Mouse (Mus musculus) neutrophil, adult 5-6 weeks (primary cell): ENCODE measurements around the gene Cemip2. TPM values are rescaled to one million over a fixed set of nuclear protein-coding genes. Genes with fewer than 3 reads are reported as not detected.

Source experiments
- ATAC-seq: fragments of 151-379, 151-347 bp; 2 replicates; pipeline ENCODE4 v1.8.0; 2017; ENCODE audit warnings: mild to moderate bottlenecking, moderate TSS enrichment; ENCODE audit not compliant: insufficient number of reproducible peaks, poor library complexity, low FRiP score, severe bottlenecking; ENCODE audit errors: extremely low read depth
- total RNA-seq: library from RNA; stranded (forward); fragments of 200-1000 nt; gene quantifications from 2 replicates; pipeline ENCODE4 v1.2.3, GENCODE M21; 2017

Gene Cemip2
- 12.0 and 14.1 TPM in 2 replicates for total RNA-seq

- ATAC-seq: peak; percentile 92
Observed at GRCm38 (mm10) chr19:21778147-21778917, at the start of gene Cemip2. TSS of gene Cemip2 (plus strand) at chr19:21778342.

GRCm38 (mm10) chr19:21728342-21728741 is 49.8 kb upstream of the Cemip2 start:
- no peak for ATAC-seq

GRCm38 (mm10) chr19:21731887-21732286 is 46.3 kb upstream of the Cemip2 start:
- no peak for ATAC-seq

- no peak for ATAC-seq
Observed at GRCm38 (mm10) chr19:21733176-21733575, 45.0 kb upstream of the Cemip2 start.

GRCm38 (mm10) chr19:21734112-21734511 is 44.0 kb upstream of the Cemip2 start:
- ATAC-seq: no peak

- ATAC-seq: peak; percentile 90
Observed at GRCm38 (mm10) chr19:21737446-21737845, 40.7 kb upstream of the Cemip2 start.

- peak; percentile 65 for ATAC-seq
Observed at GRCm38 (mm10) chr19:21737881-21738590, 40.1 kb upstream of the Cemip2 start.

GRCm38 (mm10) chr19:21738591-21739280 is 39.4 kb upstream of the Cemip2 start:
- ATAC-seq: no peak

- no peak for ATAC-seq
Observed at GRCm38 (mm10) chr19:21742138-21742537, 36.0 kb upstream of the Cemip2 start.

GRCm38 (mm10) chr19:21745586-21745985 is 32.6 kb upstream of the Cemip2 start:
- ATAC-seq: no peak

- ATAC-seq: peak; percentile 97
Observed at GRCm38 (mm10) chr19:21747356-21747755, 30.8 kb upstream of the Cemip2 start.

GRCm38 (mm10) chr19:21750154-21750553 is 28.0 kb upstream of the Cemip2 start:
- ATAC-seq: no peak

GRCm38 (mm10) chr19:21761676-21762075 is 16.5 kb upstream of the Cemip2 start:
- ATAC-seq: no peak

- no peak for ATAC-seq
Observed at GRCm38 (mm10) chr19:21764013-21764412, 14.1 kb upstream of the Cemip2 start.

- no peak for ATAC-seq
Observed at GRCm38 (mm10) chr19:21764738-21765137, 13.4 kb upstream of the Cemip2 start.

- ATAC-seq: 0 out of 2 replicates have a peak, but pooled peaks have one; percentile 3
Observed at GRCm38 (mm10) chr19:21767500-21768045, 10.6 kb upstream of the Cemip2 start.

- no peak for ATAC-seq
Observed at GRCm38 (mm10) chr19:21769796-21770195, 8.3 kb upstream of the Cemip2 start.

- no peak for ATAC-seq
Observed at GRCm38 (mm10) chr19:21771586-21771985, 6.6 kb upstream of the Cemip2 start.

- ATAC-seq: no peak
Observed at GRCm38 (mm10) chr19:21773621-21774020, 4.5 kb upstream of the Cemip2 start.
